In the genomic region with DNA sequence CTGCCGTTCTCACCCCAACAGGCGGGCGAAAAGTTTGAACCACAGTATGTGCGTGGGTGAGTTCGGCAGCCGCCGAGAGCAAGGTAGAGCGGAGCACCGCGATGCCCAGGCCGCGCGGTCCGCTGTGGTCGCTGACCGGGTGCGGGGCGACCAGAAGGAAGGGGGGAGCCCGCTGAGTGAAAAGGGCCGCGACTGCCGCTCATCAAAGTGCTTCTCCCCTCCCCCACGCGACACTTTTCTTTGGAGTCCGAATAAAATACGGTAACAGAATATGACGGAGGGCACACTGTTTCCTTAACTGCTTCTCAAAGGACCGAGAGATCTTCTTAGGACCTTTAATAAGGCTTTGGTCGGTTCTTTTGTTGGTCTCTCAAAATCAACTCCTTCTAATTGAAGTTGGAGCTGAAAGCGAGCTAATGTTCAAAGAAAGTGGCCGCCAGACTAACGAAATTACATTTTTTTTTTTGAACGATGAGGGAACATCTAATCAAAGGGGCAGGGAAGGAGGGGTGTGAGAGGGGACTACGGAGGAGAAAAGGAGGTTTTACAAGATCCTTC, we compare ENCODE assay signal across 9 mouse cellular contexts. TPM values are rescaled to one million over a fixed set of nuclear protein-coding genes. Genes with fewer than 3 reads are reported as not detected.
DNase-seq lines count a peak whose midpoint lies in the region; ATAC-seq and TF ChIP-seq lines count a peak whose summit lies in the region.
"Had no signal": no experiment of that assay in that cellular context is flagged by ENCODE, and none has a peak within 500 bp of the region (broad histone marks: within the 10 kb centered on the region; RNA-seq: fewer than 3 reads in every experiment).

A gene (minus strand): TSS at position 115 of the 558 bp plus-strand sequence.

- no peaks in the 10 kb centered on the region for H3K36me3 ChIP-seq in ES-E14 (ENCODE audit: control insufficient read depth, insufficient read depth, low read length, poor library complexity, severe bottlenecking)
- H3K36me3 ChIP-seq in embryonic facial prominence, embryonic 12.5 days = no peaks in the 10 kb centered on the region
- no peaks in the 10 kb centered on the region for H3K36me3 ChIP-seq in hindbrain, embryonic 11.5 days (ENCODE audit: control insufficient read depth, insufficient read depth, low read length)
- H3K36me3 ChIP-seq in liver, embryonic 11.5 days (ENCODE audit: control insufficient read depth, insufficient read depth, low read length) = no peaks in the 10 kb centered on the region

- WGBS in embryonic facial prominence, embryonic 12.5 days = under 1% methylated on average over 34 of the region's 34 CpGs
- WGBS in hindbrain, embryonic 11.5 days = under 1% methylated on average over 34 of the region's 34 CpGs
- 1% methylated on average over 34 of the region's 34 CpGs for WGBS in liver, embryonic 11.5 days

- no peaks in the 10 kb centered on the region for H3K9me3 ChIP-seq in ES-E14 (ENCODE audit: control insufficient read depth, insufficient read depth, low read depth, low read length)
- H3K9me3 ChIP-seq in embryonic facial prominence, embryonic 12.5 days = no peaks in the 10 kb centered on the region
- H3K9me3 ChIP-seq in hindbrain, embryonic 11.5 days (ENCODE audit: control insufficient read depth, low read length) = no peaks in the 10 kb centered on the region
- H3K9me3 ChIP-seq in liver, embryonic 11.5 days (ENCODE audit: control insufficient read depth, low read length) = no peaks in the 10 kb centered on the region

- in situ Hi-C loops in ES-E14 (cut with MboI; ENCODE audit: low sequenced_read_pairs in 2 of 2, unreplicated experiment in 2 of 2) = no loop called here

- no peak for ATAC-seq in embryonic facial prominence, embryonic 12.5 days (ENCODE audit: insufficient number of reproducible peaks, insufficient read depth, low FRiP score, low TSS enrichment)
- ATAC-seq in hindbrain, embryonic 11.5 days (ENCODE audit: low FRiP score) = no peak
- no peak for ATAC-seq in liver, embryonic 11.5 days (replicated peaks; ENCODE audit: low FRiP score)

- H3K9ac ChIP-seq in ES-E14 (ENCODE audit: insufficient read depth, low read depth, low read length, poor library complexity, severe bottlenecking) = peak within 1 kb of the TSS; percentile 53
- H3K9ac ChIP-seq in embryonic facial prominence, embryonic 12.5 days = peak within 1 kb of the TSS; percentile 57
- peak within 1 kb of the TSS; percentile 59 for H3K9ac ChIP-seq in hindbrain, embryonic 11.5 days (ENCODE audit: low read depth, low read length)
- no peak within 1 kb of the TSS for H3K9ac ChIP-seq in liver, embryonic 11.5 days (ENCODE audit: low read depth, low read length)

- H3K27ac ChIP-seq in ES-E14 (ENCODE audit: insufficient read depth, low read depth, low read length, poor library complexity, severe bottlenecking) = no peak within 1 kb of the TSS
- peak within 1 kb of the TSS; percentile 81 for H3K27ac ChIP-seq in embryonic facial prominence, embryonic 12.5 days
- no peak within 1 kb of the TSS; the same call in 1 of the 2 replicates for H3K27ac ChIP-seq in hindbrain, embryonic 11.5 days (ENCODE audit: low read depth, low read length)
- no peak within 1 kb of the TSS; the same call in 1 of the 2 replicates for H3K27ac ChIP-seq in liver, embryonic 11.5 days (ENCODE audit: low read depth, low read length)

- peaks cover 84% of the 10 kb centered on the region for H3K27me3 ChIP-seq in embryonic facial prominence, embryonic 12.5 days
- peaks cover 89% of the 10 kb centered on the region for H3K27me3 ChIP-seq in hindbrain, embryonic 11.5 days (ENCODE audit: control insufficient read depth, insufficient read depth, low read length)
- peaks cover 99% of the 10 kb centered on the region for H3K27me3 ChIP-seq in liver, embryonic 11.5 days (replicated peaks; ENCODE audit: control insufficient read depth, insufficient read depth, low read length)

- peak within 1 kb of the TSS; percentile 57 to 71 for H3K4me3 ChIP-seq in ES-E14 (ENCODE audit: insufficient read depth in 1 of 2, low read depth in 1 of 2, low read length in 2 of 2, poor library complexity in 1 of 2, severe bottlenecking in 1 of 2)
- H3K4me3 ChIP-seq in embryonic facial prominence, embryonic 12.5 days = peak within 1 kb of the TSS; percentile 53
- H3K4me3 ChIP-seq in hindbrain, embryonic 11.5 days (ENCODE audit: low read depth, low read length) = peak within 1 kb of the TSS; percentile 51
- peak within 1 kb of the TSS; percentile 61 for H3K4me3 ChIP-seq in liver, embryonic 11.5 days (ENCODE audit: low read depth, low read length)

- H3K4me1 ChIP-seq in ES-E14 (ENCODE audit: control insufficient read depth in 2 of 2, insufficient read depth in 2 of 2, low read length in 2 of 2, poor library complexity in 1 of 2) = peaks cover 0 to 4% of the 10 kb centered on the region in 2 experiments; a peak in 3 of 4 replicates
- H3K4me1 ChIP-seq in embryonic facial prominence, embryonic 12.5 days = peaks cover 27% of the 10 kb centered on the region
- peaks cover 8% of the 10 kb centered on the region for H3K4me1 ChIP-seq in hindbrain, embryonic 11.5 days (replicated peaks; ENCODE audit: control insufficient read depth, insufficient read depth, low read length)
- peaks cover 7% of the 10 kb centered on the region; the same call in 1 of the 2 replicates for H3K4me1 ChIP-seq in liver, embryonic 11.5 days (replicated peaks; ENCODE audit: control insufficient read depth, insufficient read depth, low read length)

- DNase-seq in kidney, adult 11 months = peak; percentile 2
- no peak for DNase-seq in kidney, adult 8-10 months
- peak; percentile 17 for DNase-seq in ES-E14 (ENCODE audit: low read depth, low spot score)
- peak; percentile 73 for DNase-seq in hindbrain, embryonic 11.5 days (ENCODE audit: low spot score)
- peak; percentile 53 for DNase-seq in liver, embryonic 11.5 days (ENCODE audit: low spot score)
- DNase-seq in retina, embryonic 14.5 days (ENCODE audit: low spot score) = peak; percentile 61
- DNase-seq in thymus, postnatal 14 days = no peak

- H3K4me2 ChIP-seq in embryonic facial prominence, embryonic 12.5 days (replicated peaks) = peak within 1 kb of the TSS; percentile 90
- peak within 1 kb of the TSS; percentile 94 for H3K4me2 ChIP-seq in hindbrain, embryonic 11.5 days (replicated peaks; ENCODE audit: low read depth, low read length)
- peak within 1 kb of the TSS; percentile 95 for H3K4me2 ChIP-seq in liver, embryonic 11.5 days

TF ChIP-seq in ES-E14, 5 proteins besides CTCF, POLR2A, EP300 and RAD21:
- TF ChIP-seq CHD2 (IDR thresholded peaks at IDR 0.05; ENCODE audit: low read depth, low read length) (no peak), HCFC1 (IDR thresholded peaks at IDR 0.05; ENCODE audit: borderline replicate concordance, insufficient read depth, low read length) (no peak)

RNA-seq across cellular contexts. Expression of the gene that starts here (rescaled TPM):
- 0.05 TPM in 1 of 2 replicates, not detected in the other for total RNA-seq in ES-E14 (2012; rRNA removed)
- polyA plus RNA-seq in embryonic facial prominence, embryonic 12.5 days (2016; fragmentation: Nextera tagmentation; extraction: Ambion mirVana) = 4.5 and 6.3 TPM in 2 replicates
- polyA plus RNA-seq in hindbrain, embryonic 11.5 days (2014; fragmentation: Nextera tagmentation; extraction: Ambion mirVana) = 2.0 and 3.0 TPM in 2 replicates
- polyA plus RNA-seq in liver, embryonic 11.5 days (2014; fragmentation: Nextera tagmentation; extraction: Ambion mirVana) = 0.08 TPM in 1 of 2 replicates, not detected in the other
- total RNA-seq: adrenal gland, adult 18-20 months had no signal

Comparison
In these comparisons a context has a peak if more than half of its experiments do, and no peak if none do; other contexts are left out.
1. DNase-seq: peak in kidney, adult 11 months (single experiment), hindbrain, embryonic 11.5 days (single experiment) and retina, embryonic 14.5 days (single experiment); none in kidney, adult 8-10 months (0 of 2) and thymus, postnatal 14 days (single experiment).
2. Peak in DNase-seq, H3K4me3 ChIP-seq and H3K9ac ChIP-seq in ES-E14; RNA of the gene not detected or under 1 TPM.
3. Peak in DNase-seq, H3K4me3 ChIP-seq and H3K4me2 ChIP-seq in liver, embryonic 11.5 days; RNA of the gene not detected or under 1 TPM.
4. Peak in every context shown above with its lines, with median percentiles within 50 percentile points of each other: H3K4me3 ChIP-seq and H3K4me2 ChIP-seq.